Mouse (Mus musculus) 3T3-L1 (cell line): Measurements from ENCODE around the gene Maff.

Experiments
- DNase-seq: peaks from one replicate; pipeline ENCODE4 v3.0.0-alpha.2; 2015; ENCODE audit warnings: low read depth, low spot score

The Maff gene

DNA sequence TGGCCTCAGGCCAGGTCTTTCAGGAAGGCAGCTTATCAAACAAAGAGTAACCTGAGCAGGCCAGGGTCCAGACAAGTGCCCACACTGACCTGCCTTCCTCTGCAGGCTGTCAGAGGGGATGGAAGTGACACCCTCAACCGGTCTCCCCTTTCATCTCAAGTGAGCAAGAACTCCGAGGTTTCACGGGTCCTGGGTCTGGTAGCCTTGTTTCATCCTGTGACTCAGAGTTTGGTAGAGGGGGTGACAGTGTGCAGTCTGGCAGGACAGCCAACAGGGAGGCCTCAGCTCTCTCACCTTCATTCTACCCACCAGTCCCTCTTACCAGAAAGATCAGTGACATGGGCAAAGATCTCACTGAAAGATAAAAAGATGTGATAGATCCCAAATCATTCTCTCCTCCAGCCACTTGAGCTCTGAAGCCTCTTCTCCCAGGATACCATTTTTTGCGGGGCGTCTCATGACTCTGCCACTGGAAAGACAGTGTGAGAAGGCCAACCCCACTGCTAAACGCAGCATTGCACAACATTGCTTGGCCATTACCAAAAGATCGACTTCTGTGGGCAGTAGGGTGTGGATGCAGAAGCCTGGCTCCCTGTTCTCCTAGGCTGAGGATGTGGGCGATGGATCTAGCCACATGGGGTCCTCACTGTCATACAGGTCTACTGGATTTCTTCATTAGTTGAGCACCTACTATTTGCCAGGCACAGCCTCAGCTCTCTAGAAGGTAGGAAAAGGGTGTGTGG is at the start of gene Maff:
Gene Maff, plus strand, starts transcription at position 571 of the 743 bp plus-strand sequence.
- peak; percentile 48 for DNase-seq

DNA sequence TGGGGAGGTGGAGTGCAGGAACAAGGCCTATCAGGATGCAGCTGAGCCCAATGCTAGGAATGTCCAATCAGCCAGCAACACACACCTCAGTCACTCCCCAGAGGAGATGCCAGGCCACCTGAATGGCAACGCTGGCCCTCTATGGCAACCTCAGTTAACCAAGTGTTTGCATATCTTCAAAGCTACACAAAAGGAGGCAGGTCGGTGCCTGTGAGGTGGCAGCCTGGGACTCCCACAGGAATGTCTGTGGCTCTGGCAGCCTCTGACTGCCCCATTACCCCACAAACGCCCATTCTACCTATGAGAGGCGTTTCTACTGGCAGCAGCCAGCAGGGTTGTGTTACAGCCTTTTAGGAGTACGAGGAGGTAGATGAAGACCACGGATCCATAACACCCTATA is 47.9 kb upstream of the Maff start:
- DNase-seq: no peak

GRCm38 (mm10) chr15:79299563-79300155 is 46.8 kb upstream of the Maff start:
- peak; percentile 85 for DNase-seq

GRCm38 (mm10) chr15:79303725-79304124 is 42.7 kb upstream of the Maff start:
- DNase-seq: no peak

GRCm38 (mm10) chr15:79304832-79305231 is 41.6 kb upstream of the Maff start:
- no peak for DNase-seq

GRCm38 (mm10) chr15:79306043-79306637 is 40.3 kb upstream of the Maff start:
- no peak for DNase-seq

DNA sequence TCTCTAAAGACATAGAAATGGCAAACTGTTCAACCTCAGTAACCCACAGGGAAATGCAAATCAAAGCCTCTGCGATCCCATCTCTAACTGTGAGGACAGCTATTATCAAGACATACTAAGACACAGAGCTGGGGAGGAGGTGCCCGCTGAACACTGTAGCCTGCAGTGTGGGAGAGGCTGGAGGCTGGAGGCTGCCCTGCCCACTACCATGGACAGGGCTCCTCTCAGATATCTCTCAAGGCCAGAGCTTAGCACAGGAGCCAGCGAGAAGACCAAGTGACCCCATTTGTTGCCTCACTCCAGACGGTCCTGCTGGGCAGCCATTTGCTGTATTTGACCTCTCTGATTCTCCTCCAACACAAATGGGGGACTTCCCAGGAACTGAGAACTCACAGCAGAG is 38.6 kb upstream of the Maff start:
- no peak for DNase-seq

- no peak for DNase-seq
These were observed 32.5 kb upstream of the Maff start for GRCm38 (mm10) chr15:79313848-79314369.

GRCm38 (mm10) chr15:79321733-79322190 is 24.7 kb upstream of the Maff start:
- no peak for DNase-seq

GRCm38 (mm10) chr15:79322281-79322990 is 24.0 kb upstream of the Maff start:
- DNase-seq: peak; percentile 67

GRCm38 (mm10) chr15:79322991-79323790 is 23.2 kb upstream of the Maff start:
- DNase-seq: peak; percentile 73

DNA sequence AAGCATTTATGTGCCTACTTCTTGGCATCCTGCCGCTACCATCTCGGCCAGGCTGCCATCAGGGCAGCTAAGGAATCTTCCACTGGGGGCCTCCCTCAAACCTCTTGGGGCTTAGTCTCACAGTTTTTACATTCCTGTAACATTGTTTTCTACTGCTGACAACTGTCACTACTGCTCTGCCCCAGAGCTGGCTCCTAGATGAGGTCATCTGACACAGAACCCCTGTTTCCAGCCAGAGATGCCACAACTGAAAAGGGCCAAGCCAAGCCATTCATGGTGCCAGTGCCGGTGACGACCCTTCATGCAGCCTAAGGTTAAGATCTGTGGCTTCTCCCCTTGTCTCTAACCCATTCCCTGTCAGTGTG is 22.6 kb upstream of the Maff start:
- no peak for DNase-seq

- DNase-seq: no peak
These were observed 22.0 kb upstream of the Maff start for GRCm38 (mm10) chr15:79324373-79324772.

GRCm38 (mm10) chr15:79325742-79326141 is 20.7 kb upstream of the Maff start:
- no peak for DNase-seq

- DNase-seq: no peak
These were observed 20.2 kb upstream of the Maff start for GRCm38 (mm10) chr15:79326264-79326663.

DNA sequence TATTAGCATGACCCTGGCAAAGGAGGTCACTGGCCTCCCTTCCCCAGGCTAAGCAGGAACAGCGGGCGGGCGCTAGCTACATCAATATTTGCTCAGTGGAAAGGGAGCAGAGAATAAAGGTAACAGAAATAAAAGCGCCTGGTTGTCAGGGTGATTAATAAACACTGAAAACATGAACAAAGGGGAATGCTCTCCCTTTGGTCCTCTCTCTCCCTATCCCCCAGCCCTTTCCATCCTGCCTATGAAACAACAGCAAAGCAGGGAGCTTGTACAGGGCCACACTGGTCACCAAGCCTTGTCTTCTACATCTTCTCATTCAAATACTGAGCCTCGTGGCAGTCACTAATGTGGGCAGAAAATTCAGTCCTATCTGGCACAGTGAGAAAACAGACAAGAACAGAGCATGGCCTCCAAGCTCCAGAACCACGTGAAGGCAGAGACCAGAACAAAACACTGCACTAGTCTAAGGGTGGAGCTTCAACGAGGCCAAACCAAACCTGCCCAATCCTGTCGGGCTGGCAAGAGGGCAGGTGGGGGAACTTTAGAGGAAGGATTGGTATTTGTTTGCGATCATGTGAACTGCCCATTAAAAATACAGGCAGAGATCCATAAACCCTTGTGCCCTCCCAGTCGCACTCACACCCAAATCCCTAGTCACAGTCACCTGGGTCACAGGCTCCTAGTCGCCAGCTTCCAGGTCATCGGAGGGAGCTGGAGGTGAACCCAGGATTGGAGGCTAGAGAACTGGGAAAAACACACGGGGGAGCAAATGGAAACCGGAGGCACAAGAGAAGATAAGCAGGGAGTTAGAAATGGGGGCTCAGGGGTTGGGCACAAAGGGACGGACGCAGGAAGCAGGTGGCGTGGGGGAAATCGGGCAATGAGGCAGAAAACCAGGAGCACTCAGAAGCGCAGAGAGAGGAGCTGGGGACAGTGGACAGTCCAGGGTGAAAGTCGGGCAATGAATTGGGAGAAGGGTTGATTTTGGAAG is 19.2 kb upstream of the Maff start:
- DNase-seq: peak; percentile 74

- DNase-seq: peak; percentile 99
These were observed 18.1 kb upstream of the Maff start, which contains the start of gene Pla2g6 for GRCm38 (mm10) chr15:79328058-79328938. Gene Pla2g6, minus strand, starts transcription at chr15:79328390.

GRCm38 (mm10) chr15:79328939-79329275 is 17.5 kb upstream of the Maff start:
- peak; percentile 50 for DNase-seq
